Mouse (Mus musculus) B cell, adult 67 days (primary cell): Measurements from ENCODE around the gene Ing3. TPM values are rescaled to one million over a fixed set of nuclear protein-coding genes. Genes with fewer than 3 reads are reported as not detected.

ENCODE experiments used
- total RNA-seq, 2 experiments: library from RNA; stranded (reverse); gene quantifications; 4 replicates each; pipeline ENCODE4 v1.2.4; 2023

Gene Ing3
- total RNA-seq = 10 to 100 TPM; 69.2 to 90.7 TPM

GRCm38 (mm10) chr6:21949226-21949731 lies at the start of gene Ing3:
Ing3 (plus strand) TSS chr6:21949571.

DNA sequence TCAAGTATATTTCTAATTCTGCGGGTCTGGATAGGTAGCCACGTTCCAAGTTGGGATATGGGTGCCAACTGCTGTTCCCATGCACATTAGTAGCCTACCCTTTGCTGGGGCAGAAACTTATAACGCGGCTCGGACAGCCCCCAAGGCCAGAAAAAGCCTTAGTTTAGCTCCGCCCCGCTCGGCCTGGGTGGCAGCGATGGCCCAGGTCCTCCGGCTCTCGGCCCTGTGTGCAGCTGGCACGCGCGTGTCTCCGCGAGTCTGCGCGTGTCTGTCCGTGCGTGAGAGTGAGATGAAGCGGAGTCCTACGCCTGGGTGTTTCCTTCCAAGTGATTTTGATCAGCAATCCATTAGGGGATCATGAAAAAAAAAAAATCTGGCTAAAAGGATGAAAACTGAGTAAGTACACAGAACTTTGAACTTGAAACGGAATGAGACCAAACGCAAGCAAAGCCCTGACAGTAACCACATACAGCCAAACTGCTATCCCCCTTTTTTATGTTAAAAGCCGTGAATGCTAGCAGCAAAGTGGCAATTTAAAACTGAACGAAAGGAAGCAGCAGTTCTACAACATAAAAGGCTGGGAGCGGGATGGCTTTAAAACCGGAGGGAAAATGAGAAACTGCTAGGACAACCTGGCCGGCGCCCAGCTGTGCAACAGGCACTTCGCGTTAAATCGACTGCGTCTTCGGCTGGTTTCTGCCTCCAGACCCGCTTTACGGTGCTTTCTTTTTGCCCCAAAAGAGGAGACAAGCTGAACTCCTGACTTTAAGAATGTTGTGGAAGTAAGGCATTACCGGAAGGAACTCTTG lies 36.6 kb downstream of the Ing3 start, which contains the start of gene Cped1:
Gene Cped1 (plus strand): TSS at position 185 of the 809 bp plus-strand sequence.

Other genes starting within 250 kb of the Ing3 start
- not detected for gene Tspan12, start 97.1 kb upstream of the Ing3 start, total RNA-seq
- gene Cped1, start 36.3 kb downstream of the Ing3 start, total RNA-seq = not detected